In the genomic region with DNA sequence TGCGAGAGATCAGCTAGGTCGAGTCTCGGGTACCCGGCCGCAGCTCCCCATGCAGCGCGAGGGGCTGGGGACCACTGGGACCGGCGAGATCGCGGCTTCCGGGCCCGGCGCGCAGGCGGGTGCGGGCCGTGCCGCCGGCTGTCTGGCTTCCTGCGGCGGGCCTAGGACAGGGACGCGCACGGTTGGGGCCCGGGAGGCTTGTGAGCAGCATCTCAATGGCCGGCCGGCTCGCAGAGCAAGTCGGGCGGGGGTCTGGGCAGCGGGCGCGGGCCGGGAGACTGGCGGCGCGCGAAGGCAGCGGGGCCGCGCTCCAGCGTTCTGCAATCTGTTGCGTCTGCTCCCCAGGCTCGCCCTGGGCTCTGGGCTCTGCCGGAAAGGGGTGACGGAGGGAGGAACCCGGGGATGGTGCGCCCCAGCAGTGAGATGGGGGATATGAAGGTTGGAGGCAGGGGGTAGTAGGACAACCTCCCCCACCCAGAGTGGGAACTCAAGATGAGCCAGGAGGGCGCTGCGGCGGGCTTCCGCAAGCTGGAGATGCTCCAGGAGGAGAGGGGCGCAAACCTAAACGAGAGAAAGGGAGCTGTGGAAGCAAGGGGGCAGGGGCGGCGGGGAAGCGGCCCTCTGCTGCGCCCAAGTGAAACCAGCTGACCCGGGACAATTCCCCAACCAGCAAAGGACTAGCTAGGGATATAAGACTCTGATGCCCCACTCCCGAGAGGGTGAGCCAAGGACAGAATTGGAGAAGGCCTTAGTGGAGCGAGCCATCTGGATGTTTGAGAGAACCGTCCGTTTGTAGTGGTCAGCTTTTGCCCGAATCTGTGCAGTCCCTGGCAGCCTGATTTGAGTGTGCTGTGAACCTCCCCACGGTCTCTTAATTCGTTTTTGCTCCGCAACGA, we compare ENCODE assay signal across 8 mouse cellular contexts. TPM values are rescaled to one million over a fixed set of nuclear protein-coding genes. Genes with fewer than 3 reads are reported as not detected.
DNase-seq lines count a peak whose midpoint lies in the region; ATAC-seq and TF ChIP-seq lines count a peak whose summit lies in the region.
"Had no signal": no experiment of that assay in that cellular context is flagged by ENCODE, and none has a peak within 500 bp of the region (broad histone marks: within the 10 kb centered on the region; RNA-seq: fewer than 3 reads in every experiment).

No protein-coding gene starts in this region.

- H3K27me3 ChIP-seq in liver, adult 2 months (ENCODE audit: control insufficient read depth, insufficient read depth, low read length): peaks cover 14% of the 10 kb centered on the region; the same call in 1 of the 2 replicates
- peaks cover 50% of the 10 kb centered on the region for H3K27me3 ChIP-seq in forebrain, embryonic 11.5 days (ENCODE audit: control insufficient read depth, insufficient read depth, low read length)
- H3K27me3 ChIP-seq in neural tube, embryonic 14.5 days (ENCODE audit: control insufficient read depth, insufficient read depth, low read length): 0 out of 2 replicates have a peak, but pooled peaks cover 3% of the 10 kb centered on the region

- H3K36me3 ChIP-seq in liver, adult 2 months (ENCODE audit: control insufficient read depth, insufficient read depth, low read length): no peaks in the 10 kb centered on the region
- H3K36me3 ChIP-seq in forebrain, embryonic 11.5 days (ENCODE audit: control insufficient read depth, insufficient read depth, low read length): no peaks in the 10 kb centered on the region
- no peaks in the 10 kb centered on the region for H3K36me3 ChIP-seq in neural tube, embryonic 14.5 days (ENCODE audit: control insufficient read depth, insufficient read depth, low read length)

- no peak overlapping the region for H3K27ac ChIP-seq in liver, adult 2 months (replicated peaks; ENCODE audit: insufficient read depth, low read depth, low read length)
- H3K27ac ChIP-seq in forebrain, embryonic 11.5 days (ENCODE audit: low read depth, low read length): no peak overlapping the region
- peak overlapping the region; percentile 52 for H3K27ac ChIP-seq in neural tube, embryonic 14.5 days (ENCODE audit: low read depth, low read length)

- intact Hi-C loops in left cerebral cortex, postnatal 36 days (cut with DNase I): loop anchor here (2.0 to 5.0 kb wide), 3 partner anchors 293 to 501 kb away; a partner anchor contains a TSS

- peak overlapping the region; percentile 79 for H3K4me2 ChIP-seq in forebrain, embryonic 11.5 days (ENCODE audit: low read depth, low read length, severe bottlenecking)
- H3K4me2 ChIP-seq in neural tube, embryonic 14.5 days (ENCODE audit: low read depth, low read length): peak overlapping the region; percentile 97

- no peak for DNase-seq in liver, adult 2 months (ENCODE audit: extremely low read depth, low read depth, low spot score)
- DNase-seq in liver: no peak
- peak; percentile 70 to 73 for DNase-seq in cerebellum, postnatal 10 days
- peak; percentile 82 for DNase-seq in forebrain, embryonic 11.5 days (ENCODE audit: low spot score)
- DNase-seq in left cerebral cortex, postnatal 36 days (ENCODE audit: low spot score in 2 of 2): peak; percentile 18 to 30
- no peak for DNase-seq in thymus, adult 18-20 months

- no peak for TF ChIP-seq POLR2A in liver, adult 2 months (IDR thresholded peaks at IDR 0.05; ENCODE audit: extremely low read depth, insufficient read depth, low read length)

- peak overlapping the region; percentile 55 for H3K4me3 ChIP-seq in liver, adult 2 months (ENCODE audit: insufficient read depth, low read depth, low read length)
- peak overlapping the region; percentile 54 for H3K4me3 ChIP-seq in forebrain, embryonic 11.5 days (ENCODE audit: low read depth, low read length)
- peak overlapping the region; percentile 71 for H3K4me3 ChIP-seq in neural tube, embryonic 14.5 days (ENCODE audit: low read depth, low read length)

- 2% methylated on average over 69 of the region's 69 CpGs for WGBS in liver, adult 2 months
- WGBS in forebrain, embryonic 11.5 days: under 1% methylated on average over 65 of the region's 69 CpGs
- WGBS in neural tube, embryonic 14.5 days: under 1% methylated on average over 58 of the region's 69 CpGs

- no peak for TF ChIP-seq CTCF in liver, adult 2 months (IDR thresholded peaks at IDR 0.05; ENCODE audit: low read depth, low read length)

- no peaks in the 10 kb centered on the region for H3K4me1 ChIP-seq in liver, adult 2 months (ENCODE audit: control insufficient read depth, insufficient read depth, low read length)
- peaks cover 10% of the 10 kb centered on the region for H3K4me1 ChIP-seq in forebrain, embryonic 11.5 days (replicated peaks; ENCODE audit: control insufficient read depth, insufficient read depth, low read length)
- peaks cover 6% of the 10 kb centered on the region; the same call in 1 of the 2 replicates for H3K4me1 ChIP-seq in neural tube, embryonic 14.5 days (ENCODE audit: control insufficient read depth, insufficient read depth, low read length)

- H3K79me2 ChIP-seq in liver, adult 2 months (ENCODE audit: control insufficient read depth, insufficient read depth, low read length): no peaks in the 10 kb centered on the region

- ATAC-seq in forebrain, embryonic 11.5 days (replicated peaks; ENCODE audit: low FRiP score): peak; percentile 65
- peak; percentile 35 for ATAC-seq in neural tube, embryonic 14.5 days (ENCODE audit: low read depth)

- H3K9ac ChIP-seq in liver, adult 2 months (ENCODE audit: low read depth, low read length): peak overlapping the region; percentile 63
- peak overlapping the region; percentile 59 for H3K9ac ChIP-seq in forebrain, embryonic 11.5 days (ENCODE audit: low read length)
- peak overlapping the region; percentile 78 for H3K9ac ChIP-seq in neural tube, embryonic 14.5 days (replicated peaks; ENCODE audit: low read depth, low read length)

- H3K9me3 ChIP-seq in forebrain, embryonic 11.5 days (ENCODE audit: control insufficient read depth, low read length): no peaks in the 10 kb centered on the region
- no peaks in the 10 kb centered on the region for H3K9me3 ChIP-seq in neural tube, embryonic 14.5 days (ENCODE audit: control insufficient read depth, low read length)

RNA-seq across cellular contexts. Expression of a gene that starts 0.9 kb away (rescaled TPM):
- 1.4 and 2.3 TPM in 2 replicates for total RNA-seq in liver, adult 2 months (2014; rRNA removed)
- polyA plus RNA-seq in liver, adult 2 months (2012; rRNA removed): 1.4 and 2.1 TPM in 2 replicates
- polyA plus RNA-seq in forebrain, embryonic 11.5 days (2014; fragmentation: Nextera tagmentation; extraction: Ambion mirVana): 0.55 and 0.84 TPM in 2 replicates
- total RNA-seq in left cerebral cortex, postnatal 36 days (2021): 10 to 100 TPM; 14.0 to 22.9 TPM
- polyA plus RNA-seq in neural tube, embryonic 14.5 days (2014; fragmentation: Nextera tagmentation; extraction: Ambion mirVana): 5.8 and 6.1 TPM in 2 replicates
- total RNA-seq: neutrophil, adult 5-6 weeks had no signal

Comparison
In these comparisons a context has a peak if more than half of its experiments do, and no peak if none do; other contexts are left out.
1. DNase-seq: peak in cerebellum, postnatal 10 days (2 of 2), forebrain, embryonic 11.5 days (single experiment) and left cerebral cortex, postnatal 36 days (2 of 2); none in liver, adult 2 months (single experiment), liver (single experiment) and thymus, adult 18-20 months (0 of 2).
2. Peak in every context shown above with its lines, with median percentiles within 50 percentile points of each other: H3K4me3 ChIP-seq and H3K9ac ChIP-seq.